Mouse (Mus musculus) cortical plate, adult 2 months (tissue): ENCODE results near the gene Gm10563.

Source experiments
- CTCF ChIP-seq: fragments of 200-500 bp; IDR thresholded peaks from 2 replicates; pipeline ENCODE4 v1.5.1; 2011; ENCODE audit warnings: mild to moderate bottlenecking, control low read depth, low read length; ENCODE audit not compliant: insufficient read depth; ENCODE audit errors: extremely low read depth
- POLR2A ChIP-seq: fragments of 200-500 bp; IDR thresholded peaks from 2 replicates; pipeline ENCODE4 v1.6.1; 2011; ENCODE audit warnings: mild to moderate bottlenecking, low read length, control low read depth; ENCODE audit not compliant: insufficient read depth; ENCODE audit errors: extremely low read depth

- no peak for TF ChIP-seq CTCF
- TF ChIP-seq POLR2A = no peak
Observed at GRCm38 (mm10) chr4:155611860-155612259, 33.3 kb downstream of the Gm10563 start.
